Mouse (Mus musculus): ENCODE results near the gene Nod2. TPM values are rescaled to one million over a fixed set of nuclear protein-coding genes. Genes with fewer than 3 reads are reported as not detected.

The Nod2 gene
- polyA plus RNA-seq, 1 experiment from 2014 or later, result 0.55 TPM

DNA sequence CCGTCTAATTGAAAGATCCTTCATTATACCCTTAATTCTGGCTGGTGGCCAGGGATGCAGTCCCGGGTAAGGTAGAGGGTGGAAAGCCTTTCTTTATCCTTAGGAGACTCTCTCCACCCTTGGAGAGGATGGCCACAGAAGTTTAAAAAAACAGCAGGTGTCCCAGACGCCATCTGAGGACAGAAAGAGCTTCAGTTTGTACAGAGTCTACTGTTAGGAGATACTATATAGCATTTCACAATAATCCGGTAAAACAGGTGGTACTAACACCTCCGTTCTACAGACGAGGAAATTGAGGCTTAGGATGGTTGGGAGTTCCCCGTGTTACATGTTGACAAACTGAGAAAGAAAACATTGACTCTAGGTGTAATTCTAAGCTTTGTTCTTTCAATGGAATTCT is 49.1 kb downstream of the Nod2 start:
- peak overlapping the region; percentile 96 for H3K4me3 ChIP-seq (replicated peaks)
- no peaks in the 10 kb centered on the region for H3K9me3 ChIP-seq (replicated peaks)
- no peak overlapping the region for H3K9ac ChIP-seq
- ATAC-seq (ENCODE audit: insufficient number of reproducible peaks, low FRiP score, low TSS enrichment, low read depth), result no peak
- H3K27ac ChIP-seq (replicated peaks), result peak overlapping the region; percentile 39; the same call in 1 of the 2 replicates
- no peaks in the 10 kb centered on the region for H3K27me3 ChIP-seq
- no peaks in the 10 kb centered on the region for H3K36me3 ChIP-seq
- 11% methylated on average over 7 of the region's 7 CpGs for WGBS
- H3K4me1 ChIP-seq, result peaks cover 15% of the 10 kb centered on the region
- peak overlapping the region; percentile 72 for H3K4me2 ChIP-seq (replicated peaks)

DNA sequence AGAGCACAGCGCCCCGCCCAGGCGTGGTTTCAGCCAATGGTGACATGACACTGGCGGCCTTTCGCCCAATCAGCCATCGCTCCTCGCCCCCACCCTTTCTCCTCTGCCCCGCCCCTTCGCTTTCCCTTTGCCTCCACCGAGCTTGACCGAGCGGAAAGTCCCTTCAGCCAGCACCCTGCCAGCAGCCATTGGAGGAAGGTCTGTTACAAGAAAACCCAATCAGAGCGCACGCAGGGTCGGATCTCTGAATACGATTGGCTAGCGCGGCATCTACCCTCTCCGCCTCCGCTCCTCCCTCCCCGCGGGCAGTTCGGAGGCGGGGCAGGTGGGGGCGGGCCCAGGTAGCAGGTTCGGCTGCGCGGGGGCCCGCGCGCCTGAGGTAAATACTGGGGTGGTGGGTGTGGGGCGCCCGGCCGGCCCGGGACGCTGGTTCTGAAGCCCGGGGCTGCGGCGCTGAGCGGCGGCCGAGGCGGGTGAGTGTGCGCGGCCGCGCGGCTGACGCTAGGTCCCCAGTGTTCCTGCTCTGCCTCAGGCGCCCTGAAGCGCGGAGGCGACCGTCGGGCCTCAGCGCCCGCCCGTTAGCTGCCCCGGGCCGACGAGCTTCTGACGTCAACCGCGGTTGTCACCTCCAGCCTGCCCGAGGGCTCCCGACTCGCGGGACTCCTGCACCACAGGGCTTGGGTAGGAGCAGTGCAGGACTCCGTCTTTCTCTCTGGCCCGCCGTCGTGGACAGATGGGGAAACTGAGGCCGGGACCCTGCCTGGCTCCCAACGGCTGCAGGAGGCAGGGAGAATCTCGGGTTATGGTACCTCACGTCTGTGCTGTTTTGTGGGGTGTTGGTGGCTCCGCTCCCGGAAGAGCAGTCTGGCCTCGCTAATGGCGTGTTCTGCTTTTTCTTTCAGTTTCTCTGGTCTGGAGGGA is 49.9 kb downstream of the Nod2 start, which contains the start of gene Cyld:
Gene Cyld (plus strand): TSS at position 308 of the 921 bp plus-strand sequence.
- Histone ChIP-seq H3K27ac (replicated peaks) (peak within 1 kb of the TSS; percentile 80), H3K9me3 (replicated peaks) (no peaks in the 10 kb centered on the region), H3K9ac (peak within 1 kb of the TSS; percentile 83), H3K4me2 (replicated peaks) (peak within 1 kb of the TSS; percentile 72), H3K4me1 (peaks cover 15% of the 10 kb centered on the region), H3K36me3 (no peaks in the 10 kb centered on the region), H3K4me3 (replicated peaks) (peak within 1 kb of the TSS; percentile 96), H3K27me3 (no peaks in the 10 kb centered on the region)
- WGBS, result under 1% methylated on average over 74 of the region's 80 CpGs
- peak; percentile 98 for ATAC-seq (ENCODE audit: insufficient number of reproducible peaks, low FRiP score, low TSS enrichment, low read depth)

GRCm38 (mm10) chr8:88697642-88698031 is 50.5 kb downstream of the Nod2 start:
- Histone ChIP-seq H3K9ac (peak overlapping the region; percentile 83), H3K4me3 (replicated peaks) (peak overlapping the region; percentile 96), H3K27me3 (no peaks in the 10 kb centered on the region), H3K27ac (replicated peaks) (peak overlapping the region; percentile 80), H3K4me1 (peaks cover 15% of the 10 kb centered on the region), H3K9me3 (replicated peaks) (no peaks in the 10 kb centered on the region), H3K4me2 (replicated peaks) (peak overlapping the region; percentile 72), H3K36me3 (no peaks in the 10 kb centered on the region)
- 18% methylated on average over 4 of the region's 4 CpGs for WGBS
- no peak for ATAC-seq (ENCODE audit: insufficient number of reproducible peaks, low FRiP score, low TSS enrichment, low read depth)

DNA sequence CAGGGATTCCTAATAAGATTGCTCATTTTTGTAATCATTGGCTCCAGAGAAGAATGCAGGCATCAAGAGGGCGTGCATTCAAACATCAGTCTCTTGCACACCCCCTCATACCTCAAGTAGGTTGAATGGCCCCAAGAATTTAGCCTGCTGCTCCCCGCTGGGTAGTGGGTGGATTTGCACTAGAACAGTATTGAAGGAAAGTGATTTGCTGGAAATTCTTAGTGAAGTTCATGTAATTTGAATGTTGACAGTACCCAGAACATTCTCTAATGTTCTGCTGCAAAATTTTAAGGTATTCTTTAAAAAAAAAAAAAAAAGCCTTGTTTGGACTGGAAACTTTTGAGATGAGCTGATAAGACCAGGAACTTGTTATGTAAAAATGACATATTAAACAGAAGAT is 50.9 kb downstream of the Nod2 start:
- no peak for ATAC-seq (ENCODE audit: insufficient number of reproducible peaks, low FRiP score, low TSS enrichment, low read depth)
- Histone ChIP-seq H3K36me3 (no peaks in the 10 kb centered on the region), H3K27ac (replicated peaks) (no peak overlapping the region), H3K4me1 (peaks cover 15% of the 10 kb centered on the region), H3K4me3 (replicated peaks) (peak overlapping the region; percentile 96), H3K4me2 (replicated peaks) (peak overlapping the region; percentile 72), H3K9me3 (replicated peaks) (no peaks in the 10 kb centered on the region), H3K9ac (peak overlapping the region; percentile 83; the same call in 1 of the 2 replicates), H3K27me3 (no peaks in the 10 kb centered on the region)
- 21% methylated on average over 2 of the region's 2 CpGs for WGBS

- Histone ChIP-seq H3K36me3 (no peaks in the 10 kb centered on the region), H3K4me1 (peaks cover 7% of the 10 kb centered on the region), H3K4me3 (replicated peaks) (no peak overlapping the region), H3K9me3 (replicated peaks) (no peaks in the 10 kb centered on the region), H3K9ac (no peak overlapping the region), H3K27ac (replicated peaks) (no peak overlapping the region), H3K27me3 (no peaks in the 10 kb centered on the region), H3K4me2 (replicated peaks) (no peak overlapping the region)
- ATAC-seq (ENCODE audit: insufficient number of reproducible peaks, low FRiP score, low TSS enrichment, low read depth), result no peak
- whole genome bisulfite sequencing, result 27% methylated on average over 2 of the region's 2 CpGs
These were observed 54.5 kb downstream of the Nod2 start for GRCm38 (mm10) chr8:88701611-88702010.

DNA sequence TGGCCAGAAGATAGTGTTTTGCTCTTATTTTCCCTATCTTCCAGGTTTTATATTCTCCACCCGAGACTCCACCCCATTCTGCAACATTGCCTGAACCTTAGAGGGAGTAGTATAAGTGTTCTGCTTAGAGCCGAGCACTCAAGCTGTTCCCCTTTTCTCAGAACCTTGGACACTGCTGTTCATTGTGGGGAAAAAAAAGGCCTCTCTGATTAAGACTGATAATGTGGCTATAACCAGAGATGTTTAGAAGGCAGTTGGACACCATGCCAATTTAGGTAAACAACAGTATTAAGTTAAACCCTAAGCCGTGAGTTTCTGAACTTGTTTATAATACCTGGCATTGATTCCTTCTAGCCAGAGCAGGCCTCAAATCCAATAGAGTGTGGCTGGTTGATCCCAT is 55.7 kb downstream of the Nod2 start:
- H3K4me1 ChIP-seq, result peaks cover 3% of the 10 kb centered on the region
- H3K4me3 ChIP-seq (replicated peaks), result no peak overlapping the region
- 78% methylated on average over 3 of the region's 3 CpGs for WGBS
- H3K27me3 ChIP-seq, result no peaks in the 10 kb centered on the region
- H3K4me2 ChIP-seq (replicated peaks), result no peak overlapping the region
- H3K9me3 ChIP-seq (replicated peaks), result no peaks in the 10 kb centered on the region
- ATAC-seq (ENCODE audit: insufficient number of reproducible peaks, low FRiP score, low TSS enrichment, low read depth), result no peak
- H3K36me3 ChIP-seq, result no peaks in the 10 kb centered on the region
- no peak overlapping the region for H3K27ac ChIP-seq (replicated peaks)
- H3K9ac ChIP-seq, result no peak overlapping the region

- H3K36me3 ChIP-seq, result peaks cover 41% of the 10 kb centered on the region
- 94% methylated on average over 2 of the region's 2 CpGs for WGBS
- no peak overlapping the region for H3K9ac ChIP-seq
- H3K4me1 ChIP-seq, result no peaks in the 10 kb centered on the region
- H3K4me3 ChIP-seq (replicated peaks), result no peak overlapping the region
- H3K27ac ChIP-seq (replicated peaks), result no peak overlapping the region
- no peak overlapping the region for H3K4me2 ChIP-seq (replicated peaks)
- no peaks in the 10 kb centered on the region for H3K9me3 ChIP-seq (replicated peaks)
- no peak for ATAC-seq (ENCODE audit: insufficient number of reproducible peaks, low FRiP score, low TSS enrichment, low read depth)
- H3K27me3 ChIP-seq, result no peaks in the 10 kb centered on the region
These were observed 76.3 kb downstream of the Nod2 start for GRCm38 (mm10) chr8:88723256-88723963.

Other genes starting within 250 kb of the Nod2 start
- gene Nkd1, start 126.0 kb upstream of the Nod2 start, polyA plus RNA-seq (2015; fragmentation: Nextera tagmentation; extraction: Ambion mirVana), result 92.6 and 92.9 TPM in 2 replicates
- 3.2 and 3.4 TPM in 2 replicates for gene Snx20, start 11.2 kb upstream of the Nod2 start, polyA plus RNA-seq (2015; fragmentation: Nextera tagmentation; extraction: Ambion mirVana)
- gene Cyld, start 49.7 kb downstream of the Nod2 start, polyA plus RNA-seq (2015; fragmentation: Nextera tagmentation; extraction: Ambion mirVana), result 13.0 and 14.1 TPM in 2 replicates